Mouse (Mus musculus) olfactory bulb, adult 2 months (tissue): ENCODE results near the gene Tmem106c.

Experiments
- CTCF ChIP-seq: fragments of 200-500 bp; IDR thresholded peaks from 2 replicates; pipeline ENCODE4 v1.5.1; 2012; ENCODE audit warnings: low read depth, mild to moderate bottlenecking, low read length, moderate library complexity; ENCODE audit not compliant: insufficient read depth
- POLR2A ChIP-seq: fragments of 200-500 bp; IDR thresholded peaks from 2 replicates; pipeline ENCODE4 v1.6.1; 2012; ENCODE audit warnings: mild to moderate bottlenecking, low read depth, low read length, moderate library complexity; ENCODE audit not compliant: insufficient read depth

GRCm38 (mm10) chr15:97999991-98000390 is 36.0 kb downstream of the Tmem106c start:
- TF ChIP-seq POLR2A = no peak
- no peak for TF ChIP-seq CTCF
